Comparison of ENCODE assay signal across 21 mouse cellular contexts in the genomic region with DNA sequence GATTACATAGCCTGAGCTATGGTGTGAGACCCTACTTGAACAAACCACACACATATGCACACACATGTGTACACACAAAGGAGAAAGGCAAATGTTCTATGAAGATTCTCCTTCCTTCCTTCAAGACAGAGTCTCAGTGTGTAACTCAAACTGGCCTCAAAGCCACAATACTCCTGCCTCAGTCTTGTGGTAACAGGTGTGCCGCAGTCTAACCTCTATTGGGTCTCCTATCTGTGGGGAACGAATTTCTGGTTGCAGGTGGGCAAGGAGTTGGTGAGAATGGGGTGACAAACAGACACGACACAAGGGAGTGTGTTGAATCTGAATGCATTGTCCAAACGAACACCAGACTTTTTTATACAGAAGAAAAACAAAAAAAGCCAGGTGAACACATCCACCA. TPM values are rescaled to one million over a fixed set of nuclear protein-coding genes. Genes with fewer than 3 reads are reported as not detected.
"Had no signal": no experiment of that assay in that cellular context is flagged by ENCODE, and none has a peak within 500 bp of the region (broad histone marks: within the 10 kb centered on the region; RNA-seq: fewer than 3 reads in every experiment).

No protein-coding gene starts in this region.

- H3K4me2 ChIP-seq: kidney, embryonic 15.5 days; limb, embryonic 12.5 days; limb, embryonic 15.5 days; liver, embryonic 12.5 days; liver, embryonic 15.5 days; lung, embryonic 15.5 days; midbrain, embryonic 13.5 days had no signal

- H3K36me3 ChIP-seq: kidney, embryonic 15.5 days; limb, embryonic 12.5 days; limb, embryonic 15.5 days; liver, embryonic 12.5 days; liver, embryonic 15.5 days; lung, embryonic 15.5 days; midbrain, embryonic 10.5 days; midbrain, embryonic 13.5 days had no signal

- H3K27me3 ChIP-seq: kidney, embryonic 15.5 days; limb, embryonic 12.5 days; limb, embryonic 15.5 days; liver, embryonic 12.5 days; liver, embryonic 15.5 days; lung, embryonic 15.5 days; megakaryocyte, embryonic 14.5 days; midbrain, embryonic 13.5 days had no signal

- H3K27ac ChIP-seq: kidney, embryonic 15.5 days; limb, embryonic 12.5 days; limb, embryonic 15.5 days; liver, embryonic 12.5 days; liver, embryonic 15.5 days; lung, embryonic 15.5 days; midbrain, embryonic 10.5 days; midbrain, embryonic 13.5 days had no signal

- ATAC-seq: liver, embryonic 12.5 days; midbrain, embryonic 13.5 days; midbrain, embryonic 16.5 days had no signal

- H3K9ac ChIP-seq: kidney, embryonic 15.5 days; limb, embryonic 12.5 days; limb, embryonic 15.5 days; liver, embryonic 12.5 days; liver, embryonic 15.5 days; lung, embryonic 15.5 days; midbrain, embryonic 13.5 days had no signal

- H3K4me3 ChIP-seq: kidney, embryonic 15.5 days; limb, embryonic 12.5 days; limb, embryonic 15.5 days; liver, embryonic 12.5 days; liver, embryonic 15.5 days; lung, embryonic 15.5 days; midbrain, embryonic 10.5 days; midbrain, embryonic 13.5 days; myocyte had no signal

- DNase-seq: kidney, adult 11 months; kidney, adult 8-10 months; kidney, postnatal 10 days; kidney, postnatal 36 days; left cerebral cortex, postnatal 4 days; lung, adult 18-20 months; lung, postnatal 10 days; lung, postnatal 36 days; retina, postnatal 1 day had no signal

- H3K4me1 ChIP-seq: kidney, embryonic 15.5 days; limb, embryonic 12.5 days; limb, embryonic 15.5 days; liver, embryonic 12.5 days; liver, embryonic 15.5 days; lung, embryonic 15.5 days; midbrain, embryonic 10.5 days; midbrain, embryonic 13.5 days had no signal

- H3K9me3 ChIP-seq: kidney, embryonic 15.5 days; limb, embryonic 12.5 days; limb, embryonic 15.5 days; liver, embryonic 12.5 days; liver, embryonic 15.5 days; lung, embryonic 15.5 days; megakaryocyte, embryonic 14.5 days; midbrain, embryonic 10.5 days; midbrain, embryonic 13.5 days had no signal

RNA-seq across cellular contexts. Expression of a gene that starts 29.9 kb away (rescaled TPM):
- total RNA-seq: monocyte, adult 5-6 weeks had no signal
- polyA plus RNA-seq: limb, embryonic 12.5 days; liver, embryonic 12.5 days; liver, embryonic 15.5 days; midbrain, embryonic 10.5 days had no signal
